Mouse (Mus musculus) thymus, postnatal 36 days (tissue): ENCODE results near the gene Eno3.

Source experiments
- DNase-seq, 2 experiments: peaks; one replicate each; pipeline ENCODE4 v3.0.0; 2022; ENCODE audit warnings: mixed read lengths in 2 of 2

Gene Eno3

DNA sequence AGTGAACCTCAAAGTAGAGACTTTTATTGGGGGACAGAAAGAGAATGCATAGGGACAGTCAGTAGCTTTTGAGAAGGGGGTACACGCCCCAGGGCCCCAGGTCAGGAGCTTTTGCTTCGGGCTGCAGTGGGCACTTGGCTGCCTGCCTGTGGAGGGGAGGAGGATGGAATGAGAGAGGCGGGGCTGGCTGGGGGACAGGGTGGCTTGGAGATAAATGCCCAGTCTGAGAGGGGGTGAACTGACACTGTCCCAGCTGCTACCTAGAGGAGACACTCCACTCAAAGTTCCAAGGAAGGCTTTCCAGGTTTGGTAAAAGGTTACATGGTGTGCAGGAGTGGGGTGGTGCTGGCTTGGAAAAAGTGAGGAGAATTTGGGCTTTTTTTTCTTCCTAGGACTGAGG, at the start of gene Eno3:
Gene Eno3 (plus strand): TSS at position 239 of the 400 bp plus-strand sequence.
- no peak for DNase-seq

DNA sequence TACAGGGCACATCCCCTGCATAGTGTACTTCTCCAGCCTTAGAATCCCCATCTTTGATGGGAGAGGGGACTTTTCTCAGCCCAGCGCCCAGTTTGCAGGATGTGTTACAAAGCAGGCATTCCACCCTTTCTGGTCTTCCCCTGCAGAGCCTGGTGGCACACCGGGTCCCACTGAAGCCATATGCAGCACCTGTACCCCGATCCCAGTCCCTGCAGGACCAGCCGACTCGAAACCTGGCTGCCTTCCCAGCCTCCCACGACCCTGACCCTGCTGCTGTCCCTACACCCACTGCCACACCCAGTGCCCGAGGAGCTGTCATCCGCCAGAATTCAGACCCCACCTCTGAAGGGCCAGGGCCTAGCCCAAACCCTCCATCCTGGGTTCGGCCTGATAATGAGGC, 49.4 kb upstream of the Eno3 start:
- no peak for DNase-seq

- DNase-seq, result peak; percentile 46 to 49
Observed at GRCm38 (mm10) chr11:70608381-70609066, 48.5 kb upstream of the Eno3 start.

DNA sequence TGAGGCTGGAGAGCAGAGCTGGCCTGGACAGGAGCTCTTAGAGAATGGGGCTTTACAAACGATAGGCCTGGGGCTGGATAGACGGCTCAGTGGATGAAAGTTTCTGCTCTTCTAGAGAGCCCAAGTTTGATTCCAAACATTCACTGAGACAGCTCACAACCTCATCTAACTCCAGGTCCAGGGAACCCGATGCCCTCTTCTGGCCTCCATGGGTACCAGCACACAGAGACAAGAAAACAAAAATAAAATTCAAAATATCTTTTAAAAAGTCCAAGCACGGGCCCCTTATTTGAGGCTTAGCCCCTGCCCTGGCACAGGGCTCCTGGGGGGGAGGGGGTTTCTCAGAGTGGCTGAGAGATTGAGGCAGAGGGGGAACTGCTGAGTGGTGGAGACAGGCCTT, 46.2 kb upstream of the Eno3 start:
- DNase-seq, result no peak

DNA sequence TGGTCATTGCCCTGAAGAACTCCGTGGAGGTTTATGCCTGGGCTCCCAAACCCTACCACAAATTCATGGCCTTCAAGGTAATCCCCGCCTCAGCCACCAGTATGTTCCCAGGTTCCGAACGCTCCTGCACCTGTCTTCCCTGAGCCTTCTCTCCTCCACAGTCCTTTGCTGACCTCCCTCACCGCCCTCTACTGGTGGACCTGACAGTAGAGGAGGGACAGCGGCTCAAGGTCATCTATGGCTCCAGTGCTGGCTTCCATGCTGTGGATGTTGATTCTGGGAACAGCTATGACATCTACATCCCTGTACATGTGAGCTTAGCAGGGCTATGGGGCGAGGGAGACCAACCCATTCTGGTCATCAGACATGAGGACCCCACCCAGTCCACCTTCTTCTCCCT, 44.5 kb upstream of the Eno3 start:
- DNase-seq, result no peak

DNA sequence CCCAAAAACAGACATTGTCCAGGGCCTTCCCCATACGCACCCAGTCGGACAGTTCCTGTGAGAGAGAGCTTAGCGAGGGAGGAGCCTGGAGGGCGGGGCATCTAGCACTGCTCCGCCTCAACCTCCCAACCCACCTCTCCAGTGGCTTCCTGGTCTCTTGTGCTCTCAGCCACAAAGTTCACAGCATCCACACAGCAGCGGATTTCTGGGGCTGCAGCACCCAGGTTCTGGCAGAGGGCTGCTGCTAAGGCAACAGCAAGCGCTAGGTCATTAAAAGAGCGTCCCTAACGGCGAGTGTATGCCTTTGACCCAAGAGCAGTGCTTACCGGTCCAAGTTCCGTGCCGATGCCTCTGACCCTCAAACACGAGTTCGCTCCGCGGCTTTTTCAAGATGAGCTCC, 41.9 kb upstream of the Eno3 start:
- peak; percentile 76 to 84 for DNase-seq

DNA sequence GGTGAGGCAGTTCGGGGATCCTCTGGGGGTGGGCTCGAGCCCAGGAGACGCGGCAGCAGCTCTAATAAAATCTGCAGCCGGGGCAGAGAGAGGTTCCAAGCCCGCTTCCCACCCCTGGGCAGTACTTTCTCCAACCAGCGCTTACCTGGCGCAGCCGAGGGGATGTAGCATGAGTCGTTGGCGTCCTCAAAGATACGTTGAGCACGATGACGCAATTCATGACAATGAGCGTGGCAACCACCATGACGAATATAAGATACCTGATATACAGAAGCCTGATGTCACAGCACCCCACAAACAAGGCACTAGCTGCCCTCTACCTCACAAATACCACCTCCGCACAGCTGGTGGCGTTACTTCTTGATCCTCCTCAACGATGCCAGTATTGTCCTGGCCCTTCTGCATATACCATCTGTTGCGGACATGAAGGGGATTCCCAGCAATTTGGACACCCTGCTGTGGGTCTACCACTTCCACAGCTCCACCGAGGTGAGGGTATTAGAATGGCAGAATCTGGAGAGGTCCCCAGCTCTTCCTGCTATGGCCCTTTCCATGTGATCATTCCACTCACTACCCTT, 41.4 kb upstream of the Eno3 start, which contains the start of gene 4930544D05Rik:
Gene 4930544D05Rik (plus strand): TSS at position 333 of the 578 bp plus-strand sequence.
- DNase-seq, result no peak

- DNase-seq, result no peak
Observed at GRCm38 (mm10) chr11:70619101-70619500, 37.9 kb upstream of the Eno3 start, which contains the start of gene Chrne. TSS of gene Chrne (minus strand) at chr11:70619216.

GRCm38 (mm10) chr11:70621972-70622814, 34.8 kb upstream of the Eno3 start:
- DNase-seq, result no peak

DNA sequence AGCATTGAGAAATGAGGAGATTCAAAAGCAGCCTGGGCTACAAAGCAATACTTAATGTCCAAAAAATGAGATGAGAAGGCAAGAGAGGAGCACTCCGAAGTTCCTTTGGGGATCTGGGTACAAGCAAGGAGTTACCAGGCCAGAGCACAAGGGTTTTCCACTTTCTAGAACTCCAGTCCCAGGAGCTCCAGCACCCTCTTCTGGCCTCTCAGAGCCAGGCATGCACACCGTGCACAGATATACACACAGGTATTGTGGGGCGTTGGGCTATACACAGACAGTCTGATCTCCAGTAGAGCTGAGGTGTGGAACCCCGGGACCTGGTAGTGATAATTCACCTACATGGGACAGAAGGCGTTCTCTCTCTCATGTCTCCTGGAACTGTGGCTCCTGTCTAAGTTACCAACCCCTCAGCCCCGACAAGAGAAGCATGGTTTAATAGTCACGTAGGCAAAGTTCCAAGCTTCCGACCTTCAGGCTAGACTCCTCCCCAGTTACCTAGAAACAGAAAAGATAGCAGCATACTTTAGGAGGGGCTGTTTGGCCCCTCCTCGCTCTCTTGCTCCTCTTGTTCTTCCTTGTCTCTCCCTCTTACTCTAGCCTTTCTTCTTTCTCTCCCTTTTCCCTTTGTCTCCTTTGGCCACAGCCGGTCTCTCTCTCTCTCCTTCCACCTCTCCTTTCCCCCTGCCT, 33.8 kb upstream of the Eno3 start:
- no peak for DNase-seq

GRCm38 (mm10) chr11:70625473-70625872, 31.5 kb upstream of the Eno3 start:
- DNase-seq, result peak in 1 of 2 experiments; percentile 59

GRCm38 (mm10) chr11:70626877-70627276, 30.1 kb upstream of the Eno3 start:
- DNase-seq, result no peak

- DNase-seq, result no peak
Observed at GRCm38 (mm10) chr11:70628431-70628830, 28.6 kb upstream of the Eno3 start.

- DNase-seq, result no peak
Observed at GRCm38 (mm10) chr11:70629557-70629956, 27.4 kb upstream of the Eno3 start.

- DNase-seq, result no peak
Observed at GRCm38 (mm10) chr11:70630129-70630528, 26.9 kb upstream of the Eno3 start.

DNA sequence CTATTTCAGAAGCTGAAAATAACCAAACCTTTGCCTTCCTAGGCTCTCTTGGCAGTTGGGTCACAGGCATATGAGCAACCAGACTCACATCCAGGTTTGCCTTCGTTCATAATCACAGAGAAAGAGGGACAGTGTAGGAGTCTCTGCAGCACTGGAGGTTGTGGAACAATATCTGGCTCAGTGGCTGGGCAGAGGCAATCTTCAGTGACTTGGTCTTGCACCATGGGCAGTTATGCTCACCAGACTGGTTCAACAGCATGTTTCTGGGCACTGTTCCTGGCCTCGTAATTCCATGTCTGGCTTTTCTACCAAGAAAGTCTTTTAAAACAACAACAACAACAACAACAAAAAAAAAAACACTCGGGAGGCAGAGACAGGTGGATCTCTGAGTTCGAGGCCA, 21.4 kb upstream of the Eno3 start:
- DNase-seq, result no peak

- no peak for DNase-seq
Observed at GRCm38 (mm10) chr11:70637764-70638163, 19.2 kb upstream of the Eno3 start.

GRCm38 (mm10) chr11:70638293-70638692, 18.7 kb upstream of the Eno3 start:
- no peak for DNase-seq

DNA sequence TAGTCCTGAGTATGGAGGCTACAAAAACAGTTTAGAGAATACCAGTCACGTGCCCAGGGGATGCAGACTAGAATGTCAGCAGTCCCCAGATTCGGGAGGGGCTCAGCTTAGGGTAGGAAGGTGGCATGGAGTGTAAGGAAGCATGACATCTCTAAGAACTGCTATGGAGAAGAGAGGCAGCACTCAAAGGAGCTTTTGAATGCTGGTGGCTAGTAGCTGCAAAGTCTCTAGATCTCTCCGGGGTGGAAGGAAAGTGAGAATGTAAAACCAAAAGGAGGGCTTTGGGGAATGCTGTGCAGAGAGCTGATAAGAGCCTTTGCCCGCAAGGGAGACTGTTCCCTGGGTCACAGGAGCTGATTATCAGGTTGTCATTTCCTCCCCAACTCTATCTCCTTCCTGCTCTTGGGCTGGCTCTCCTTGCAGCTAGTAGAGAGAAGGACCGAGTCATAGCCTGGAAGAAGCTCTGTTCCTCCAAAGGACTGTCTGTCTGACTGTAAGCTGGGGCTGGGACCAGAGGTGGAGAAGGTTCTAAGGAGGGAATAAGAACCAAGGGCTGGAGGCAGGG, 18.2 kb upstream of the Eno3 start, which contains the start of gene Gp1ba:
Gene Gp1ba (plus strand): TSS at position 409 of the 565 bp plus-strand sequence.
- DNase-seq, result no peak

DNA sequence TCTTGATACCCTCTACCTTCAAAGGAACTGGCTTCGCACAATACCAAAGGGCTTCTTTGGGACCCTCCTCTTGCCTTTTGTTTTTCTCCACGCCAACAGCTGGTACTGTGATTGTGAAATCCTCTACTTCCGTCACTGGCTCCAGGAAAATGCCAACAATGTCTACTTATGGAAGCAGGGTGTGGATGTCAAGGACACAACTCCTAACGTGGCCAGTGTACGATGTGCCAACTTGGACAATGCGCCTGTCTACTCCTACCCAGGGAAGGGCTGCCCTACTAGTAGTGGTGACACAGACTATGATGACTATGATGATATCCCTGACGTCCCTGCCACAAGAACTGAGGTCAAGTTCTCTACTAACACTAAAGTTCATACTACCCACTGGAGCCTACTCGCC, 17.0 kb upstream of the Eno3 start:
- DNase-seq, result no peak

- DNase-seq, result no peak
Observed at GRCm38 (mm10) chr11:70641241-70641640, 15.8 kb upstream of the Eno3 start.

DNA sequence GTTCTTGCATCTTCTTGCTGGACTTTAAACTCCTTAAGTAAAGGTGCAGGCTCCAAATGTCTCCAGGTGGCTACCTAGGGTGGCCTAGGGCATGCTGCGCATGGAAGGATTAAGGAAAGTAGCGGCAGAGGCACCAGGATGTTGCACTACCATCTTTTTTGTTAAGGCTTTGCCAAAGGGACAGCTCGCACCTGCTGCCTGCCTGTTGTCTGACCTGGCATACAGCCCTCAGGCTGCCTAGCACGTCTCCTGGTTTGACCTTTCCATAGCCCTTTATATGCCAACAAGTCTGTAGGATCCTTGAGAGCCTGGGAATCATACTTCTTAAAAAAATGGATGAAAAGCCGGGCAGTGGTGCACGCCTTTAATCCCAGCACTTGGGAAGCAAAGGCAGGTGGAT, 14.0 kb upstream of the Eno3 start:
- no peak for DNase-seq
